Mouse (Mus musculus) cerebellum, adult 2 months (tissue): ENCODE results near the gene Nap1l1. TPM values are rescaled to one million over a fixed set of nuclear protein-coding genes. Genes with fewer than 3 reads are reported as not detected.

ENCODE experiments used
- DNase-seq, 2 experiments: peaks; one replicate each; pipeline ENCODE4 v3.0.0; 2021
- H3K27ac ChIP-seq: fragments of 200-500 bp; 2 replicates; pipeline ENCODE4 v1.5.1; 2012; ENCODE audit warnings: low read length, control low read depth, inconsistent platforms; ENCODE audit not compliant: insufficient read depth
- H3K27me3 ChIP-seq: fragments of 200-500 bp; 2 replicates; pipeline ENCODE4 v1.6.1; 2012; ENCODE audit warnings: inconsistent platforms, mild to moderate bottlenecking, low read length, moderate library complexity; ENCODE audit not compliant: control insufficient read depth, insufficient read depth
- H3K4me1 ChIP-seq: fragments of 200-500 bp; 2 replicates; pipeline ENCODE4 v1.6.1; 2011; ENCODE audit warnings: low read length; ENCODE audit not compliant: control insufficient read depth, insufficient read depth
- H3K4me3 ChIP-seq: fragments of 200-500 bp; replicated peaks from 2 replicates; pipeline ENCODE3; 2011; ENCODE audit warnings: mild to moderate bottlenecking, low read depth, low read length, control low read depth; ENCODE audit not compliant: insufficient read depth
- CTCF ChIP-seq: fragments of 200-500 bp; IDR thresholded peaks from 2 replicates; pipeline ENCODE4 v1.5.1; 2011; ENCODE audit warnings: low read depth, mild to moderate bottlenecking, control low read depth, low read length, moderate library complexity, borderline replicate concordance; ENCODE audit not compliant: insufficient read depth
- POLR2A ChIP-seq: fragments of 200-500 bp; IDR thresholded peaks from 2 replicates; pipeline ENCODE4 v1.6.1; 2011; ENCODE audit warnings: low read length, control low read depth, borderline replicate concordance; ENCODE audit not compliant: insufficient read depth
- WGBS: fragments of 180-500 bp; shearing (Covaris S2); methylation state at CpG from one replicate; pipeline ENCODE4 v1.1.7; 2018; 5-methylcytosine and 5-hydroxymethylcytosine counted together
- polyA plus RNA-seq: library from polyadenylated mRNA; depleted of rRNA; stranded (reverse); fragments of >200 nt; gene quantifications from 2 replicates; pipeline ENCODE4 v1.2.3, GENCODE M21; 2012

The Nap1l1 gene
- polyA plus RNA-seq, 1 experiment: 117 TPM

- H3K27ac ChIP-seq: no peak overlapping the region
- DNase-seq: no peak
- no peak for TF ChIP-seq CTCF
- TF ChIP-seq POLR2A: no peak
- no peaks in the 10 kb centered on the region for H3K27me3 ChIP-seq
- WGBS: 59% methylated on average over 2 of the region's 2 CpGs
- no peaks in the 10 kb centered on the region for H3K4me1 ChIP-seq
- no peak overlapping the region for H3K4me3 ChIP-seq
These were observed 7.6 kb upstream of the Nap1l1 start for GRCm38 (mm10) chr10:111465409-111465808.

- TF ChIP-seq CTCF: no peak
- TF ChIP-seq POLR2A: no peak
- 73% methylated on average over 9 of the region's 9 CpGs for WGBS
These were observed 1.9 kb upstream of the Nap1l1 start for GRCm38 (mm10) chr10:111471166-111471565.

GRCm38 (mm10) chr10:111473511-111474371 lies 718 bp downstream of the Nap1l1 start:
- WGBS: under 1% methylated on average over 49 of the region's 58 CpGs
- H3K4me1 ChIP-seq: peaks cover 6% of the 10 kb centered on the region
- DNase-seq: peak; percentile 39 to 49
- peak overlapping the region; percentile 40 for H3K27ac ChIP-seq
- H3K4me3 ChIP-seq: peak overlapping the region; percentile 96
- TF ChIP-seq CTCF (no peak), POLR2A (no peak)
- no peaks in the 10 kb centered on the region for H3K27me3 ChIP-seq

More at GRCm38 (mm10) chr10:111471166-111471565, 1.9 kb upstream of the Nap1l1 start:
- Histone ChIP-seq H3K27ac (no peak overlapping the region), H3K4me3 (no peak overlapping the region), H3K27me3 (no peaks in the 10 kb centered on the region), H3K4me1 (no peaks in the 10 kb centered on the region; the same call in none of the 2 replicates)
- no peak for DNase-seq

- 19% methylated on average over 4 of the region's 4 CpGs for WGBS
- peaks cover 8% of the 10 kb centered on the region for H3K4me1 ChIP-seq
- no peak for DNase-seq
- TF ChIP-seq POLR2A (no peak), CTCF (no peak)
- no peak overlapping the region for H3K4me3 ChIP-seq
- H3K27ac ChIP-seq: no peak overlapping the region
- no peaks in the 10 kb centered on the region for H3K27me3 ChIP-seq
These were observed 3.3 kb downstream of the Nap1l1 start for GRCm38 (mm10) chr10:111476301-111476700.

- Histone ChIP-seq H3K4me1 (peaks cover 8% of the 10 kb centered on the region), H3K27me3 (no peaks in the 10 kb centered on the region), H3K4me3 (no peak overlapping the region), H3K27ac (no peak overlapping the region)
- no peak for DNase-seq
- 62% methylated on average over 6 of the region's 6 CpGs for WGBS
- TF ChIP-seq POLR2A: no peak
- no peak for TF ChIP-seq CTCF
These were observed 4.0 kb downstream of the Nap1l1 start for GRCm38 (mm10) chr10:111476989-111477510.

GRCm38 (mm10) chr10:111479599-111479998 lies 6.6 kb downstream of the Nap1l1 start:
- Histone ChIP-seq H3K4me1 (peaks cover 8% of the 10 kb centered on the region), H3K27ac (no peak overlapping the region), H3K4me3 (no peak overlapping the region), H3K27me3 (no peaks in the 10 kb centered on the region)
- TF ChIP-seq CTCF (no peak), POLR2A (no peak)
- no peak for DNase-seq
- 59% methylated on average over 5 of the region's 5 CpGs for WGBS

- WGBS: 89% methylated on average over 2 of the region's 2 CpGs
- no peak for DNase-seq
- Histone ChIP-seq H3K4me1 (peaks cover 2% of the 10 kb centered on the region; the same call in 1 of the 2 replicates), H3K27ac (no peak overlapping the region), H3K27me3 (no peaks in the 10 kb centered on the region), H3K4me3 (no peak overlapping the region)
- no peak for TF ChIP-seq CTCF
- no peak for TF ChIP-seq POLR2A
These were observed 9.6 kb downstream of the Nap1l1 start for GRCm38 (mm10) chr10:111482654-111483053.

GRCm38 (mm10) chr10:111484079-111484478 lies 11.1 kb downstream of the Nap1l1 start:
- WGBS: 87% methylated on average over 5 of the region's 5 CpGs
- TF ChIP-seq CTCF (no peak), POLR2A (no peak)
- H3K27ac ChIP-seq: no peak overlapping the region
- no peak for DNase-seq
- peaks cover 2% of the 10 kb centered on the region; the same call in 1 of the 2 replicates for H3K4me1 ChIP-seq
- no peaks in the 10 kb centered on the region for H3K27me3 ChIP-seq
- no peak overlapping the region for H3K4me3 ChIP-seq
